Mouse (Mus musculus): ENCODE measurements around the gene Snn. TPM values are rescaled to one million over a fixed set of nuclear protein-coding genes. Genes with fewer than 3 reads are reported as not detected.

Gene Snn
- polyA plus RNA-seq, 1 experiment = 174 TPM

GRCm38 (mm10) chr16:11043239-11043638 is 17.5 kb upstream of the Snn start:
- Histone ChIP-seq H3K4me3 (ENCODE audit: insufficient read depth, low read length) (no peak overlapping the region), H3K27ac (ENCODE audit: insufficient read depth, low read length) (no peak overlapping the region), H3K4me1 (ENCODE audit: control insufficient read depth, insufficient read depth, low read length) (no peaks in the 10 kb centered on the region)
- no peak for TF ChIP-seq CTCF (IDR thresholded peaks at IDR 0.05; ENCODE audit: extremely low read depth, insufficient read depth, low read length)
- no peak for TF ChIP-seq POLR2A (IDR thresholded peaks at IDR 0.05; ENCODE audit: extremely low read depth, insufficient read depth, low read length)

- no peak overlapping the region for H3K4me3 ChIP-seq (ENCODE audit: insufficient read depth, low read length)
- H3K27ac ChIP-seq (ENCODE audit: insufficient read depth, low read length) = no peak overlapping the region
- TF ChIP-seq CTCF (IDR thresholded peaks at IDR 0.05; ENCODE audit: extremely low read depth, insufficient read depth, low read length) = no peak
- TF ChIP-seq POLR2A (IDR thresholded peaks at IDR 0.05; ENCODE audit: extremely low read depth, insufficient read depth, low read length) = no peak
- H3K4me1 ChIP-seq (ENCODE audit: control insufficient read depth, insufficient read depth, low read length) = no peaks in the 10 kb centered on the region
Observed at GRCm38 (mm10) chr16:11046437-11046836, 14.3 kb upstream of the Snn start.

GRCm38 (mm10) chr16:11047130-11047529 is 13.6 kb upstream of the Snn start:
- no peak overlapping the region for H3K4me3 ChIP-seq (ENCODE audit: insufficient read depth, low read length)
- TF ChIP-seq CTCF (IDR thresholded peaks at IDR 0.05; ENCODE audit: extremely low read depth, insufficient read depth, low read length) (no peak), POLR2A (IDR thresholded peaks at IDR 0.05; ENCODE audit: extremely low read depth, insufficient read depth, low read length) (no peak)
- no peak overlapping the region for H3K27ac ChIP-seq (ENCODE audit: insufficient read depth, low read length)
- H3K4me1 ChIP-seq (ENCODE audit: control insufficient read depth, insufficient read depth, low read length) = no peaks in the 10 kb centered on the region

- Histone ChIP-seq H3K4me1 (ENCODE audit: control insufficient read depth, insufficient read depth, low read length) (peaks cover 3% of the 10 kb centered on the region; the same call in 1 of the 2 replicates), H3K27ac (ENCODE audit: insufficient read depth, low read length) (no peak overlapping the region), H3K4me3 (ENCODE audit: insufficient read depth, low read length) (no peak overlapping the region)
- TF ChIP-seq POLR2A (IDR thresholded peaks at IDR 0.05; ENCODE audit: extremely low read depth, insufficient read depth, low read length) (no peak), CTCF (IDR thresholded peaks at IDR 0.05; ENCODE audit: extremely low read depth, insufficient read depth, low read length) (no peak)
Observed at GRCm38 (mm10) chr16:11050226-11050625, 10.5 kb upstream of the Snn start.

GRCm38 (mm10) chr16:11051134-11051533 is 9.6 kb upstream of the Snn start:
- no peak overlapping the region for H3K4me3 ChIP-seq (ENCODE audit: insufficient read depth, low read length)
- H3K27ac ChIP-seq (ENCODE audit: insufficient read depth, low read length) = no peak overlapping the region
- H3K4me1 ChIP-seq (ENCODE audit: control insufficient read depth, insufficient read depth, low read length) = peaks cover 3% of the 10 kb centered on the region; the same call in 1 of the 2 replicates
- TF ChIP-seq POLR2A (IDR thresholded peaks at IDR 0.05; ENCODE audit: extremely low read depth, insufficient read depth, low read length) (no peak), CTCF (IDR thresholded peaks at IDR 0.05; ENCODE audit: extremely low read depth, insufficient read depth, low read length) (no peak)

- no peak for TF ChIP-seq POLR2A (IDR thresholded peaks at IDR 0.05; ENCODE audit: extremely low read depth, insufficient read depth, low read length)
- TF ChIP-seq CTCF (IDR thresholded peaks at IDR 0.05; ENCODE audit: extremely low read depth, insufficient read depth, low read length) = no peak
- Histone ChIP-seq H3K4me1 (ENCODE audit: control insufficient read depth, insufficient read depth, low read length) (peaks cover 3% of the 10 kb centered on the region; the same call in 1 of the 2 replicates), H3K4me3 (ENCODE audit: insufficient read depth, low read length) (no peak overlapping the region), H3K27ac (ENCODE audit: insufficient read depth, low read length) (no peak overlapping the region)
Observed at GRCm38 (mm10) chr16:11054409-11054808, 6.3 kb upstream of the Snn start.

- TF ChIP-seq POLR2A (IDR thresholded peaks at IDR 0.05; ENCODE audit: extremely low read depth, insufficient read depth, low read length) = no peak
- 0 out of 2 replicates have a peak, but pooled peaks have one; percentile 1 for TF ChIP-seq CTCF (IDR thresholded peaks at IDR 0.05; ENCODE audit: extremely low read depth, insufficient read depth, low read length)
- H3K27ac ChIP-seq (ENCODE audit: insufficient read depth, low read length) = no peak overlapping the region
- H3K4me1 ChIP-seq (ENCODE audit: control insufficient read depth, insufficient read depth, low read length) = peaks cover 3% of the 10 kb centered on the region; the same call in 1 of the 2 replicates
- H3K4me3 ChIP-seq (ENCODE audit: insufficient read depth, low read length) = no peak overlapping the region
Observed at GRCm38 (mm10) chr16:11054871-11055270, 5.9 kb upstream of the Snn start.

- TF ChIP-seq POLR2A (IDR thresholded peaks at IDR 0.05; ENCODE audit: extremely low read depth, insufficient read depth, low read length) = no peak
- no peak for TF ChIP-seq CTCF (IDR thresholded peaks at IDR 0.05; ENCODE audit: extremely low read depth, insufficient read depth, low read length)
- no peak overlapping the region for H3K4me3 ChIP-seq (ENCODE audit: insufficient read depth, low read length)
- H3K27ac ChIP-seq (ENCODE audit: insufficient read depth, low read length) = no peak overlapping the region
- peaks cover 3% of the 10 kb centered on the region; the same call in 1 of the 2 replicates for H3K4me1 ChIP-seq (ENCODE audit: control insufficient read depth, insufficient read depth, low read length)
Observed at GRCm38 (mm10) chr16:11055916-11056315, 4.8 kb upstream of the Snn start.

- TF ChIP-seq POLR2A (IDR thresholded peaks at IDR 0.05; ENCODE audit: extremely low read depth, insufficient read depth, low read length) (no peak), CTCF (IDR thresholded peaks at IDR 0.05; ENCODE audit: extremely low read depth, insufficient read depth, low read length) (no peak)
- Histone ChIP-seq H3K27ac (ENCODE audit: insufficient read depth, low read length) (peak overlapping the region; percentile 54), H3K4me1 (ENCODE audit: control insufficient read depth, insufficient read depth, low read length) (peaks cover 7% of the 10 kb centered on the region), H3K4me3 (ENCODE audit: insufficient read depth, low read length) (no peak overlapping the region)
Observed at GRCm38 (mm10) chr16:11062794-11063721, 2.3 kb downstream of the Snn start.

- Histone ChIP-seq H3K4me1 (ENCODE audit: control insufficient read depth, insufficient read depth, low read length) (peaks cover 12% of the 10 kb centered on the region), H3K4me3 (ENCODE audit: insufficient read depth, low read length) (no peak overlapping the region), H3K27ac (ENCODE audit: insufficient read depth, low read length) (no peak overlapping the region)
- no peak for TF ChIP-seq CTCF (IDR thresholded peaks at IDR 0.05; ENCODE audit: extremely low read depth, insufficient read depth, low read length)
- TF ChIP-seq POLR2A (IDR thresholded peaks at IDR 0.05; ENCODE audit: extremely low read depth, insufficient read depth, low read length) = no peak
Observed at GRCm38 (mm10) chr16:11064341-11064740, 3.6 kb downstream of the Snn start.
